Mouse (Mus musculus): ENCODE measurements around the gene Nkd2. TPM values are rescaled to one million over a fixed set of nuclear protein-coding genes. Genes with fewer than 3 reads are reported as not detected.

Gene Nkd2
- total and polyA plus RNA-seq, 3 experiments: not detected

DNA sequence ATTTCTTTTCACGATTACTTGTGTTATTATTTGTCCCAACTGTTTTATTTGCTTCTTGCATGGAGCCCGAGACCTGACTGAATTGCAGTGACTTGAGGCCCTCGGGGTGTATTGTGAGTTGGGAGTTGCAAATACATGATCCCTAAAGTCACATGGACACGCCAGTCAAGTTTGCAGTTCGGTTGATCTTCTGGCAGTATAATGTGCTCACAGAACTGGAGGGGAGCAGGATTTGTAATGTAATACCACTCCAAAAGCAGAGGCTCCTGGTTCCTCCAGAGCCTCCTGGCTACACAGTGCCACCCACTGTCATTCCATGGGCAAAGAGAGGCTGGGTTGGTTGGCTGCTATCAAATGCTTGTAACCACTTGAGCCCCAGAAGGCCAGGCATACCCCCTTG is 39.2 kb upstream of the Nkd2 start:
- no peak for DNase-seq (ENCODE audit: extremely low read depth)
- Histone ChIP-seq H3K9me3 (replicated peaks; ENCODE audit: low read length) (no peaks in the 10 kb centered on the region), H3K4me2 (ENCODE audit: insufficient read depth, low read depth, poor library complexity, severe bottlenecking) (no peak overlapping the region), H3K4me3 (replicated peaks in 1 of 3; ENCODE audit: low read depth in 2 of 3, low read length in 2 of 3, poor library complexity in 1 of 3) (no peak overlapping the region), H3K27ac (ENCODE audit: insufficient read depth, low read depth) (no peak overlapping the region), H3K9ac (ENCODE audit: insufficient read depth, low read depth) (no peak overlapping the region), H3K4me1 (ENCODE audit: control insufficient read depth in 1 of 2, insufficient read depth in 2 of 2) (peaks cover 0 to 4% of the 10 kb centered on the region in 2 experiments; a peak in 2 of 4 replicates), H3K36me3 (replicated peaks in 1 of 2; ENCODE audit: control insufficient read depth in 1 of 2, insufficient read depth in 1 of 2, low read length in 1 of 2) (no peaks in the 10 kb centered on the region), H3K27me3 (replicated peaks) (peaks cover 6% of the 10 kb centered on the region), H3K79me2 (replicated peaks; ENCODE audit: control insufficient read depth, extremely low read depth, insufficient read depth, poor library complexity, severe bottlenecking) (no peaks in the 10 kb centered on the region)
- TF ChIP-seq JUND (conservative IDR thresholded peaks at IDR 0.05; ENCODE audit: low read depth, low read length) (no peak), SIN3A (IDR thresholded peaks at IDR 0.05; ENCODE audit: low read length) (no peak)
- dilution Hi-C loops (cut with MboI; ENCODE audit: extremely low pct_ligation_motif_present, extremely low pct_unique_long_range_greater_than_20kb, low sequenced_read_pairs): no loop called here
- in situ Hi-C loops (cut with MboI; ENCODE audit: low pct_ligation_motif_present, low pct_unique_long_range_greater_than_20kb, low sequenced_read_pairs): no loop called here

- in situ Hi-C loops (cut with MboI; ENCODE audit: low pct_ligation_motif_present, low pct_unique_long_range_greater_than_20kb, low sequenced_read_pairs): no loop called here
These were observed 38.6 kb upstream of the Nkd2 start for GRCm38 (mm10) chr13:73886066-73886465.

GRCm38 (mm10) chr13:73885656-73886055 is 38.2 kb upstream of the Nkd2 start:
- dilution Hi-C loops (cut with MboI; ENCODE audit: extremely low pct_ligation_motif_present, extremely low pct_unique_long_range_greater_than_20kb, low sequenced_read_pairs): no loop called here
- TF ChIP-seq ETS1 (conservative IDR thresholded peaks at IDR 0.05; ENCODE audit: low read depth, low read length) (no peak), KAT2A (IDR thresholded peaks at IDR 0.05; ENCODE audit: insufficient replicate concordance, low read length) (no peak), NELFE (IDR thresholded peaks at IDR 0.05; ENCODE audit: low read depth, low read length) (no peak), ZNF384 (IDR thresholded peaks at IDR 0.05; ENCODE audit: low read depth, low read length) (no peak), MEF2A (IDR thresholded peaks at IDR 0.05; ENCODE audit: borderline replicate concordance, low read depth, low read length) (no peak), SMC3 (IDR thresholded peaks at IDR 0.05; ENCODE audit: low read depth, low read length) (no peak), POLR2A (IDR thresholded peaks at IDR 0.05; ENCODE audit: low read depth, low read length) (no peak), RAD21 (IDR thresholded peaks at IDR 0.05; ENCODE audit: low read depth, low read length) (no peak), ZMIZ1 (IDR thresholded peaks at IDR 0.05; ENCODE audit: low read depth, low read length) (no peak), TCF12 (IDR thresholded peaks at IDR 0.05; ENCODE audit: low read depth, low read length) (no peak), BHLHE40 (IDR thresholded peaks at IDR 0.05; ENCODE audit: low read depth, low read length) (no peak), NRF1 (IDR thresholded peaks at IDR 0.05; ENCODE audit: low read depth, low read length) (no peak), EP300 (IDR thresholded peaks at IDR 0.05; ENCODE audit: low read length) (no peak), MXI1 (IDR thresholded peaks at IDR 0.05; ENCODE audit: low read depth, low read length) (no peak), JUND (conservative IDR thresholded peaks at IDR 0.05; ENCODE audit: low read depth, low read length) (no peak), IRF4 (IDR thresholded peaks at IDR 0.05; ENCODE audit: low read depth, low read length) (no peak), CHD2 (IDR thresholded peaks at IDR 0.05; ENCODE audit: low read length) (no peak)

More at GRCm38 (mm10) chr13:73886066-73886465, 38.6 kb upstream of the Nkd2 start:
- peaks cover 0 to 4% of the 10 kb centered on the region in 2 experiments; a peak in 1 of 4 replicates for H3K4me1 ChIP-seq (ENCODE audit: control insufficient read depth in 1 of 2, insufficient read depth in 2 of 2)
- DNase-seq (ENCODE audit: extremely low read depth): no peak
- no peak overlapping the region for H3K9ac ChIP-seq (ENCODE audit: insufficient read depth, low read depth)
- dilution Hi-C loops (cut with MboI; ENCODE audit: extremely low pct_ligation_motif_present, extremely low pct_unique_long_range_greater_than_20kb, low sequenced_read_pairs): no loop called here
- no peak overlapping the region for H3K4me3 ChIP-seq (replicated peaks in 1 of 3; ENCODE audit: low read depth in 2 of 3, low read length in 2 of 3, poor library complexity in 1 of 3)
- no peak overlapping the region for H3K4me2 ChIP-seq (ENCODE audit: insufficient read depth, low read depth, poor library complexity, severe bottlenecking)
- H3K9me3 ChIP-seq (replicated peaks; ENCODE audit: low read length): no peaks in the 10 kb centered on the region
- TF ChIP-seq TCF12 (IDR thresholded peaks at IDR 0.05; ENCODE audit: low read depth, low read length) (no peak), USF2 (conservative IDR thresholded peaks at IDR 0.05; ENCODE audit: low read depth, low read length) (no peak), ZMIZ1 (IDR thresholded peaks at IDR 0.05; ENCODE audit: low read depth, low read length) (no peak), CHD1 (IDR thresholded peaks at IDR 0.05; ENCODE audit: low read depth, low read length) (no peak), MAZ (IDR thresholded peaks at IDR 0.05; ENCODE audit: low read depth, low read length) (no peak), RCOR1 (conservative IDR thresholded peaks at IDR 0.05; ENCODE audit: low read depth, low read length) (no peak)
- no peaks in the 10 kb centered on the region for H3K79me2 ChIP-seq (replicated peaks; ENCODE audit: control insufficient read depth, extremely low read depth, insufficient read depth, poor library complexity, severe bottlenecking)
- H3K27ac ChIP-seq (ENCODE audit: insufficient read depth, low read depth): no peak overlapping the region
- H3K27me3 ChIP-seq (replicated peaks): peaks cover 6% of the 10 kb centered on the region
- no peaks in the 10 kb centered on the region for H3K36me3 ChIP-seq (replicated peaks in 1 of 2; ENCODE audit: control insufficient read depth in 1 of 2, insufficient read depth in 1 of 2, low read length in 1 of 2)

More at GRCm38 (mm10) chr13:73885656-73886055, 38.2 kb upstream of the Nkd2 start:
- H3K36me3 ChIP-seq (replicated peaks in 1 of 2; ENCODE audit: control insufficient read depth in 1 of 2, insufficient read depth in 1 of 2, low read length in 1 of 2): no peaks in the 10 kb centered on the region
- DNase-seq (ENCODE audit: extremely low read depth): no peak
- in situ Hi-C loops (cut with MboI; ENCODE audit: low pct_ligation_motif_present, low pct_unique_long_range_greater_than_20kb, low sequenced_read_pairs): no loop called here
- H3K27me3 ChIP-seq (replicated peaks): peaks cover 8% of the 10 kb centered on the region
- H3K4me3 ChIP-seq (replicated peaks in 1 of 3; ENCODE audit: low read depth in 2 of 3, low read length in 2 of 3, poor library complexity in 1 of 3): no peak overlapping the region
- H3K9me3 ChIP-seq (replicated peaks; ENCODE audit: low read length): no peaks in the 10 kb centered on the region
- no peaks in the 10 kb centered on the region for H3K4me1 ChIP-seq (ENCODE audit: control insufficient read depth in 1 of 2, insufficient read depth in 2 of 2)
- no peaks in the 10 kb centered on the region for H3K79me2 ChIP-seq (replicated peaks; ENCODE audit: control insufficient read depth, extremely low read depth, insufficient read depth, poor library complexity, severe bottlenecking)
- H3K9ac ChIP-seq (ENCODE audit: insufficient read depth, low read depth): no peak overlapping the region
- H3K4me2 ChIP-seq (ENCODE audit: insufficient read depth, low read depth, poor library complexity, severe bottlenecking): no peak overlapping the region
- no peak overlapping the region for H3K27ac ChIP-seq (ENCODE audit: insufficient read depth, low read depth)
